Mouse (Mus musculus) hindbrain, embryonic 14.5 days (tissue): ENCODE measurements around the gene Scpep1. TPM values are rescaled to one million over a fixed set of nuclear protein-coding genes. Genes with fewer than 3 reads are reported as not detected.
"Not testable (repeated sequence)": the region's sequence is repeated elsewhere in the genome, so short reads cannot be mapped to it uniquely, and the experiment has no call there.

Experiments used
- ATAC-seq: fragments of 200-750 bp; cut with Nextera tagmentation; 2 replicates; pipeline ENCODE4 v1.8.0; 2017; ENCODE audit warnings: moderate number of reproducible peaks, mild to moderate bottlenecking, moderate TSS enrichment, moderate library complexity; ENCODE audit not compliant: low FRiP score
- DNase-seq: peaks from one replicate; pipeline ENCODE4 v3.0.0-alpha.2; 2015; ENCODE audit warnings: low spot score
- H3K27ac ChIP-seq: fragments of 300-500 bp; sonication (generic); 2 replicates; pipeline ENCODE4 v1.5.1; 2014; ENCODE audit warnings: mild to moderate bottlenecking, moderate library complexity
- H3K27me3 ChIP-seq: fragments of 300-500 bp; sonication (generic); 2 replicates; pipeline ENCODE4 v1.6.1; 2014; ENCODE audit warnings: mild to moderate bottlenecking, low read length, mixed read lengths; ENCODE audit not compliant: control insufficient read depth, insufficient read depth
- H3K36me3 ChIP-seq: fragments of 300-500 bp; sonication (generic); replicated peaks from 2 replicates; pipeline ENCODE4 v1.6.1; 2014; ENCODE audit not compliant: control insufficient read depth, insufficient read depth
- H3K4me1 ChIP-seq: fragments of 300-500 bp; sonication (generic); replicated peaks from 2 replicates; pipeline ENCODE4 v1.6.1; 2014; ENCODE audit warnings: antibody characterized with exemption, low read length, mixed read lengths; ENCODE audit not compliant: control insufficient read depth, insufficient read depth
- H3K4me2 ChIP-seq: fragments of 300-500 bp; sonication (generic); replicated peaks from 2 replicates; pipeline ENCODE4 v1.6.1; 2014; ENCODE audit warnings: mild to moderate bottlenecking, moderate library complexity
- H3K4me3 ChIP-seq: fragments of 300-500 bp; sonication (generic); replicated peaks from 2 replicates; pipeline ENCODE4 v1.5.1; 2014; ENCODE audit warnings: mild to moderate bottlenecking, low read length
- H3K9ac ChIP-seq: fragments of 300-500 bp; sonication (generic); 2 replicates; pipeline ENCODE4 v1.6.1; 2014
- H3K9me3 ChIP-seq: fragments of 300-500 bp; sonication (generic); 2 replicates; pipeline ENCODE4 v1.6.1; 2016; ENCODE audit warnings: low read length; ENCODE audit not compliant: control insufficient read depth
- WGBS: fragments of 180-500 bp; shearing (Covaris S2); extraction: QIAGEN DNeasy Blood & Tissue Kit; methylation state at CpG from one replicate; pipeline ENCODE4 v1.1.7; 2014; 5-methylcytosine and 5-hydroxymethylcytosine counted together
- polyA plus RNA-seq: library from polyadenylated mRNA; unstranded; fragments of >200 nt; fragmentation: Nextera tagmentation; extraction: Ambion mirVana; gene quantifications from 2 replicates; pipeline ENCODE4 v1.2.1, GENCODE M21; 2014

The Scpep1 gene
- polyA plus RNA-seq, 1 experiment from 2014 or later: 28.7 TPM

DNA sequence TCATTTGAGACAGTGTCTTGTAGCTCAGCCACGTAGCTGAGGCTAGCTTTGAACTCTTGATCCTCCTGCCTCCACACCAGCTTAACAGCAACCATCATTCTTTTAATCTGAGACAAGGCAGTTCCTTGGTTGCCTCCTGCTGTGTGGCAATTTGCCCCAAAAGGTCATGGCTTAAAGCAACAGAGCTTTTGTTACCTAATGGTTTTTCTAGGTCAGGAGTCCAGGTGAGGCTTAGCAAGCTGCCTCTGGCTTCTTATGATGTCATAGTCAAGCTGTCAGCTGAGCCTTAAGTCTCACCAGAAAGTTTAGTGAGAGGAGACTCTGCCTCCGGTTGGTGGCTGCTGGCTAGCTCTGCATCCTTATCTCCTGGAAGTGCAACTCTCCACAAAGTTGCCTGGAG lies 49.6 kb downstream of the Scpep1 start:
- DNase-seq: no peak
- no peaks in the 10 kb centered on the region for H3K9me3 ChIP-seq
- H3K4me2 ChIP-seq: no peak overlapping the region
- no peaks in the 10 kb centered on the region for H3K36me3 ChIP-seq
- no peak overlapping the region for H3K27ac ChIP-seq
- no peak overlapping the region for H3K4me3 ChIP-seq
- H3K9ac ChIP-seq: no peak overlapping the region
- 49% methylated on average over 2 of the region's 2 CpGs for WGBS
- H3K27me3 ChIP-seq: no peaks in the 10 kb centered on the region
- ATAC-seq: no peak
- H3K4me1 ChIP-seq: no peaks in the 10 kb centered on the region

DNA sequence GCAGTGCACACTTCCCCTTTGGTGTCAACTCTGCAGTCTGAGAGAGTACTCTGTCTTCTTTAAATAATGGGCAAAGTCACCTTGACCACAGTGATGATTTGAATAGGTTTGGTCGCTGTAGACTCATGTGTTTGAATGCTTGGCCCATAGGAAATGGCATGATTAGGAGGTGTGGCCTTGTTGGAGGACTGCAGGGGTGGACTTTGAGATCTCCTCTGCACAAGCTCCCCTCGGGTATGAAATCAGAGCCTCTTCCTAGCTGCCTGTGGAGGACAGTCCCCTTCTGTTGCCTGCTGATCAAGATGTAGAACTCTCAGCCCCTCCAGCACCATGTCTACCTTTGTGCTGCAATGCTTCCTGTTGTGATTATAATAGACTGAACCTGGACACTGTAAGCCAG lies 51.2 kb downstream of the Scpep1 start:
- no peak for ATAC-seq
- Histone ChIP-seq H3K4me1 (no peaks in the 10 kb centered on the region), H3K9me3 (no peaks in the 10 kb centered on the region), H3K4me2 (no peak overlapping the region), H3K36me3 (no peaks in the 10 kb centered on the region), H3K4me3 (no peak overlapping the region), H3K9ac (no peak overlapping the region), H3K27me3 (0 out of 2 replicates have a peak, but pooled peaks cover 4% of the 10 kb centered on the region), H3K27ac (no peak overlapping the region)
- no peak for DNase-seq
- 52% methylated on average over 2 of the region's 2 CpGs for WGBS

DNA sequence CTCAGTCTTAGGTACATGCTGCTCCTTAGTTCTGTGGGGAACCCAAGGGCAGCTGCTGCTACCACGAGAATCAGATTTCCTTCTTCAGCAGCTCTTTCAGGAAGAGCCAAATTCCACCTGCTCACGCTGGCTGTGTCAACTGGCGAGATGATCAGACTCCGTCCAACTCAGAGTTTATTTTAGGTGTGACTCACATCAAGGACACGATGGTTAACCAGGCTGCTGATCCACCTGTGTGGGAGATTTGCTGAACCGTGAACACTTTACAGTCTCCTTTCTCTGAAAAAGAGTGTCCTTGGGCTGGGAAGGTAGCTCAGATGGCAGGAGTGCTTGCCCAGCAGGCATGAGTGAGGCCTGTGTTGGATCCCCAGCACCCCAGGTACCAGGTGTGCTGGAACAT lies 52.5 kb downstream of the Scpep1 start:
- Histone ChIP-seq H3K9ac (no peak overlapping the region), H3K27ac (no peak overlapping the region), H3K4me1 (no peaks in the 10 kb centered on the region), H3K4me3 (no peak overlapping the region), H3K9me3 (no peaks in the 10 kb centered on the region), H3K27me3 (peaks cover 9% of the 10 kb centered on the region; the same call in 1 of the 2 replicates), H3K36me3 (no peaks in the 10 kb centered on the region), H3K4me2 (no peak overlapping the region)
- 86% methylated on average over 6 of the region's 6 CpGs for WGBS
- no peak for DNase-seq
- ATAC-seq: no peak

DNA sequence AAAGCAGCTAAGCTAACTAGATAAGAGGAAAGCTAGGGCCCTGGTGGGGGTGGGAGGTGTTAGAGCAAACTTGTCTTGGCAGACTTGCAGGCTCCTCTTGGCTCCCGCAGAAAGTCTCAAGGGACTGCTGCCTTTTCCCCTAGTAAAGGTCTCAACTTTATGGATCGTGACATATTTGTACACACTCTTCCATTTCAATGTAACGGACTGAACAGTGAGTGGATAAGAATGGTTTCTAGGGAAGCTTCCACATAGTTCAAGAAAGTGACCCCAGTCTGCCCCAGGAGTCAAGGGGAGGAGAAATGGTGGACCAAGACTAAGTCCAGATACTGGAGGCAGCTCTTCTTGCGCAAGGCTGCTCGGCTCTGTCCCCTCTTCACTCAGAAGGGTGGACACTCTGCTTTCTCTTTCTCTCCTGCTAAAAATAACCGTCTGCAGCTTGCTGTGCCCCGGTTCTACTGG lies 53.9 kb downstream of the Scpep1 start:
- no peak overlapping the region for H3K4me2 ChIP-seq
- no peak for ATAC-seq
- H3K9me3 ChIP-seq: no peaks in the 10 kb centered on the region
- no peaks in the 10 kb centered on the region for H3K4me1 ChIP-seq
- no peak overlapping the region for H3K27ac ChIP-seq
- H3K4me3 ChIP-seq: no peak overlapping the region
- H3K9ac ChIP-seq: no peak overlapping the region
- H3K27me3 ChIP-seq: peaks cover 16% of the 10 kb centered on the region; the same call in 1 of the 2 replicates
- no peak for DNase-seq
- WGBS: 83% methylated on average over 7 of the region's 7 CpGs
- H3K36me3 ChIP-seq: no peaks in the 10 kb centered on the region

DNA sequence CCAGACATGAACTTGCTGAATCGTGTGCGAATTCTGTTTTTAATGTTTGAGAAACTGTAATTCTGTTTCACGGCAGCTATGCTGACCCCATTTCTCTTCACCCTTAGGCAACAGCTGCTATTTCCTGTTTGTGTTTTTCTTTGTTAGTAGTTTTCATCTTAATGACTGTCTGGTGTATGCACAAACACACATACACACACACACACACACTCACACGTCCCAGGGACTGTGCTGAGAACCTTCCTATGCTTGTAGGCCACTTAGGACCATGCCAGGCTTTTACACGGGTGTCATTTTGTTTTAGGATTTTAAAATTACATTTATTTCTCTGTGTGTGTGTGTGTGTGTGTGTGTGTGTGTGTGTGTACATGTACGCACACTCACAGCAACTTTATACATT lies 55.7 kb downstream of the Scpep1 start:
- no peak overlapping the region for H3K9ac ChIP-seq
- ATAC-seq: no peak
- WGBS: 94% methylated on average over 6 of the region's 6 CpGs

DNA sequence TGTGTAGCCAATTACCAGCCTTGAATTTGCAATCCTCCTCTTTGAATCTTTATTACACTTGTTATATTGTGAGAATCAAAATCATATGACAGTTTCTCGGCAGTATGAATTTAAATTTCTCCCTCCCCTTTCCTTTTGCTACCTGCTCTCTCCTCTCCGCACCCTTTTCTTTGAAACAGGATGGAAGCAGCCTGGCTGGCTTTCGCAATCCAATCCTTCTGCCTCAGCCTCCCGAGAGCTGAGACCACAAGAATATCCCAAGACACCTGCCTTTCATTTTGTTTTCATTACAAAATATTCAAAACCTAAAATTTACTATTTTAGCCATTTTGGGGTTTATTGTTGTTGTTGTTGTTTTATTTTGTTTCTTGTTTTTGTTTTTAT lies 56.9 kb downstream of the Scpep1 start:
- H3K9me3 ChIP-seq: no peaks in the 10 kb centered on the region
- H3K4me1 ChIP-seq: no peaks in the 10 kb centered on the region
- no peak overlapping the region for H3K27ac ChIP-seq
- WGBS: 79% methylated on average over 4 of the region's 4 CpGs
- H3K4me2 ChIP-seq: no peak overlapping the region
- DNase-seq: no peak
- H3K4me3 ChIP-seq: no peak overlapping the region
- H3K36me3 ChIP-seq: no peaks in the 10 kb centered on the region
- H3K9ac ChIP-seq: no peak overlapping the region
- no peak for ATAC-seq
- peaks cover 16% of the 10 kb centered on the region; the same call in 1 of the 2 replicates for H3K27me3 ChIP-seq

More for the DNA sequence above, 55.7 kb downstream of the Scpep1 start:
- no peak overlapping the region for H3K4me2 ChIP-seq
- H3K27me3 ChIP-seq: peaks cover 16% of the 10 kb centered on the region; the same call in 1 of the 2 replicates
- no peaks in the 10 kb centered on the region for H3K4me1 ChIP-seq
- H3K9me3 ChIP-seq: no peaks in the 10 kb centered on the region
- no peak overlapping the region for H3K4me3 ChIP-seq
- H3K27ac ChIP-seq: no peak overlapping the region
- no peaks in the 10 kb centered on the region for H3K36me3 ChIP-seq
- DNase-seq: no peak

DNA sequence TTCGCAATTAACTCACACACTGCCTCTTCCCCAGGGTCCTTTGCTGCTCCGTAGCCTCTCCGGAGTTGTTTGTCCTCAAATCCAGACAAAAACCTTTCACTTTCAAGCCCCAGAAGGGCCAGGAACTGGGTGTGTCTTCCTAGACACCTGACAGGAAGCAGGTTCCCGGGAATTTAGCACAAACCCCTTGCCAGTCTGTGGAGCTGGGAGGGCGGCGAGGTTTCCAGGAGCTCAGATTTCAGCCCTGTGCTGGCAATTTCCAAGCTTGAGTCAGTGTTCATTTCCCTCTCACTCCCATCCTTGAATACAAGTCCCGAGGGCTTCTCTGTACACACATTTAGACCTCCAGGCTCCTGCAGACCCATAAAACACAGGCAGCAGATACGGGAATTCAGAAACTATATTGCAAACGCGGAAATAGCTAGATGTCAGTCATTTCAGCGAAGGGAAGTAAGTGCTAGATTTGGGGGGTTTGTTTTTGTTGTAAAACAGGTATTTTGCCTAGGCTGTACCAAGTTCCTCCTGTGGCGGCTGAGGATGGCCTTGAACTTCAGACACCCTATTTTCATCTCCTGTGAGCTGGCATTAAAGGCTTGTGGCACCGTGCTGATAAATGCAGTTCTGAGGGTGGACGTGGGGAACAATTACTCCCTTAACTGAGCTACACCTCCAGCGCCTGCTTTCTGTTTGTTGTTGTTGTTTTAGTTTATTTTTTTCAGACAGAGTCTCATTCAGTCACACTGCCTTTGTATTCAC lies 57.5 kb downstream of the Scpep1 start:
- Histone ChIP-seq H3K36me3 (no peaks in the 10 kb centered on the region), H3K27me3 (peaks cover 16% of the 10 kb centered on the region; the same call in 1 of the 2 replicates), H3K9me3 (no peaks in the 10 kb centered on the region), H3K4me3 (no peak overlapping the region), H3K4me1 (no peaks in the 10 kb centered on the region), H3K4me2 (no peak overlapping the region), H3K9ac (0 out of 2 replicates have a peak overlapping the region, but pooled peaks have one; percentile 11), H3K27ac (no peak overlapping the region)
- DNase-seq: no peak
- 53% methylated on average over 15 of the region's 15 CpGs for WGBS
- ATAC-seq: no peak

DNA sequence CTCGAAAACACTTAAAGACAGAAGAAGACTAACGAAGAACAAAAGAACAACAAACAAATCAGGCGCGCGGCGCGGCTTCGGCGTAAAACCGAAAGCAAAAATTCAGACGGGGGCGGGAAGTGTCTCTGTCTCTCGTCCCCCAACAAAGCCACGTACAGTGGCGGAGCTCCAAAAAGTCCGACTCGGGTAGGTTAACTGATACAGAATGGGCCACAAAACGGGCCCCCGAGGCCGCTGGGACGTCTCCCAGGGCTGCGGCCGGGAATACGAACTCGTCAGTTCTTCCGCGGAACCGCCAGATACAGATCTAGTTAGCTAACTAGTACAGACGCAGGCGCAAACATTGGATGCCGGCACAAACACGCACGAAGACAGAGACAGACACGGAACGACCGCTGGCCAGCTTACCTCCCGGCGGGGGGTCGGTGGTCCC lies 59.4 kb downstream of the Scpep1 start:
- not testable (repeated sequence) for ATAC-seq, H3K27ac ChIP-seq, DNase-seq, H3K4me1 ChIP-seq, H3K9ac ChIP-seq, H3K9me3 ChIP-seq, H3K36me3 ChIP-seq
- WGBS: 31% methylated on average over 22 of the region's 39 CpGs
- Histone ChIP-seq H3K27me3 (peaks cover 16% of the 10 kb centered on the region; the same call in 1 of the 2 replicates), H3K4me2 (peak overlapping the region; percentile 38), H3K4me3 (peak overlapping the region; percentile 22; the same call in 1 of the 2 replicates)

DNA sequence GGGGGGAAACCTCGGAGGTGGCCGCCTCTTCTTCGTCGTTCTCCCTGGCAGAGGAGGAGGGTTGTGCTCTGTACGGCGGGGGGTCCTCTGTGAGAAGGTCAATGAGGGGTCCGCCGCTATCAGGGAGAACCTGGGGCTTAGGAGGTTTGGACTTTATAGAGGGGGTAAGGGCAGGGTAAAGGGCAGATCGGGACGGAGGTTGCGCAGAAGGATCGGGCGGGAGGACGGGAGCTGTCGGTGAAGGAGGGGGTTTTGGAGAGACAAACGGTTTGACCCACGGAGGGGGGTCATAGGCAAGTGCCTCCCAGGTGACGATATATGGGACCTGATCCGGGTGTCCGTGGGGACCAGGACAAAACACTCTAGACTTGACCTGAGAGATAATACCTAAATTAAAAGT lies 60.0 kb downstream of the Scpep1 start:
- not testable (repeated sequence) for H3K27ac ChIP-seq, ATAC-seq, DNase-seq, H3K9ac ChIP-seq, H3K9me3 ChIP-seq, H3K36me3 ChIP-seq, H3K4me1 ChIP-seq, H3K4me3 ChIP-seq
- H3K27me3 ChIP-seq: peaks cover 16% of the 10 kb centered on the region; the same call in 1 of the 2 replicates
- 0 out of 2 replicates have a peak overlapping the region, but pooled peaks have one; percentile 38 for H3K4me2 ChIP-seq
- WGBS: 62% methylated on average over 13 of the region's 20 CpGs
